Mouse (Mus musculus): ENCODE measurements around the gene Map6.

Gene Map6

DNA sequence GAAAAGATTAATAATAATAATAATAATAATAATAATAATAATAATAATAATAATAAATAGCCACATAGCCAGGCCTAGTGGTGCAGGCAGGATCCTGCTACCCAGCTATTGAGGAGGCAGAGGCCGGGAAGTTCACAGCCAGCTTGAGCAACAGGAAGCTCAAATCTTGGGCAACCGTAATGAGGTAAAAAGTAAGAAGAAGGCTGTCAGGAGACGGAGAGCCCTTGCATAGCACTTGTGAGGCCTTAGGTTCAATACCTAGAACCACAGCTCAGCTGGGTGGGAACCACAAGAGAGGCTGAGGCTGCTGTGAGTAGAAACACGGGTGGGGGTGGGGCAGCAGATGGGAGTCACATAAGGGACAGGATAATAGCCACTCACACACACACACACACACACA is 47.3 kb downstream of the Map6 start:
- no peak for DNase-seq (ENCODE audit: low spot score)

DNA sequence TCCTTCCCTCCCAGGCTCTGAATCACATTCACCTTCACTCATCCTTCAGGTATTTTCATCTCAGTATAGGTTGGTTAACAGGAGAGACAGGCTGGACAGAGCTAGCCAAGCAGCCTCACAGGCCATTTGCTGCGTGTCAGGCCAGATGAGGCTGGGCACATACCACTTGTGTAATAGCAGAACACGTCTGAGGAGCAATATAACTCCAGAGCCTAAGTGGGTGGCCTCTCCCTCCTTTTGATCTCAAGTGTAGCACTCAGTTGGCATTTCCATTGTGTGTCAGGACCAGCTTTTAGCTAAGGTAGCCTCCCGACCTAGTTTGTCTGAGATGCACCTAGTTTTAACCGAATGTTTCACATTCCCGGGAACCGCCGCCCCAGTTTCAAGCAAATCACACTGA is 49.0 kb downstream of the Map6 start:
- no peak for DNase-seq (ENCODE audit: low spot score)

DNA sequence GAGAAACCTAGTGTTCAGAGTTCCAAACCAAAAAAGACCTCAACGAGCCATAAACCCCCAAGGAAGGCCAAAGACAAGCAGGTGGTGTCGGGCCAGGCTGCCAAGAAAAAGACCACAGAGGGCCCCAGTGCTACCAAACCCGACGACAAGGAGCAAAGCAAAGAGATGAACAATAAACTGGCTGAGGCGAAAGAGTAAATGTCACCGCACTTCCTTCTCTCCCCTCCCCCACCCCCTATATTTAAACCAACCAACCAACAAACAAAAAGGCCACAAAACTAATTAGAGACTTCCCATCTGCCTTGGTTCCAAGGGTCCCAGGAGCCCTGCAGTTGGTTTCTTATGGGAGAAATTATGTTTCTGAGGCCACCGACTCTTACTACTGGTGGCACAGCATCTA is 50.2 kb downstream of the Map6 start:
- DNase-seq (ENCODE audit: low spot score): no peak

DNA sequence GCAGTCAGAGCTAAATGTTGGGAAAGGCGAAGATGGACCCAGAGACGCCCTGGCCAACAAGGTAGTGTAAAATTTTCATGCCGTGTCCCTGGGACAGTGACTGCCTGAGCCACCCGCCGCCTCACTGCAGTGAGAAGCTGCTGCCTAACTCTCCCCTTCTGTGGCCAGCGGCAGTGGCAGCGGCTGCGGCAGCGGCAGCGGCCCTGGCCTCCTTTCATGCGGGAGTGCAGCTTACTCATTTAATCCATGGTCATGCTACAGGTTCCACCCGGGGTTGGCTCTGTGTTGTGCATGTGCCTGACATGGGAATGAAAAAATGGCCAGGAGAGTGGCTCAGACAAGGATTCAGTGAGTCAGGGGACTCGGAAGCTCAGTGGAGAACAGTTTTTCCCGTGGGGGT is 53.3 kb downstream of the Map6 start:
- no peak for DNase-seq (ENCODE audit: low spot score)

DNA sequence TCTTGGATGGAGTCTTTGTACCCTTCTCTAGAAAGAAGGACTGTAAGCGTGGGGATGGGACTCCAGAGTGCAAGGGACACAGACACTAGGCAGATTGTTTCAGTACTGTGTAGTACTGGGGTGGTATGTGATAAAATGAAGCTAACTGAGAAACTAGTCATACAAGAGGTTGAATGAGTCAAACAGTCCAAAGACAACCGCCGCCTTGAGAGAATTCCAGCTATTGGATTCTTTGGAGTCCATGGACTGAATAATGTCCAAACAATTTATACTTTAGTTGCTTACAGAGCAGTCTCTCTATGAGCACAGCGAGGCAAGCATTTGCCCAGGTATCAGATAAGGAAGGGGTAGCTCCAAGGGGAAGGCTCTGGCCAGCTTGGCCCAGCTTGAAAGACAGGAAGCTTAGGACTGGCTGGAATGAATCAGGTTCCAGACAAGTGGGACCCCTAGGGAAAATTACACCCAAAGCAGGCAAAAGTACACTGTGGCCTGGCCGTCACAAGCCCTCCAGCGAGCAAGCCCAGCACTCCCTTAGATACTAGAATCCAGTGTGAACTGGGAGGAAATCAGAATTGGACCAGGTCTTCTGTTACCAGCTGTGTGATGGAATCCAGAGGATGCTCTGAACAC is 55.6 kb downstream of the Map6 start:
- DNase-seq (ENCODE audit: low spot score): no peak

DNA sequence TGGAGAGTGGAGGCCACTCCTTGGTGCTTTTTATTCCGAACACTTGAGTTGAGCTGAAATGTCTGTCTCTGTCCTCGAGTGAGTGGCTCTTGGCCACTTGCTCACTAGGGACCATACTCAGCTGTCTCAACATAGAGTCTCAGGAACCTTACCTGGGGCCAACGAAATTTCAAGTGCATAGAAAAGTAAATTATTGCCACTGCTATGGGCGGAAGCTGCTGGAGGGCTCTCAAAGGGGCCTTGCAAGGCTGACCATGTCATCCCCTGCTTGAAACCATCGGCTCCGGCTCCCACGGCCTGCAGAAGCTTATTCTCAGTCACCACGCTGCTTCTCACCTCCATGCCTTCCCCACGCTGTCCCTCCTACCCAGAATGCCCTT is 56.1 kb downstream of the Map6 start:
- DNase-seq (ENCODE audit: low spot score): no peak

DNA sequence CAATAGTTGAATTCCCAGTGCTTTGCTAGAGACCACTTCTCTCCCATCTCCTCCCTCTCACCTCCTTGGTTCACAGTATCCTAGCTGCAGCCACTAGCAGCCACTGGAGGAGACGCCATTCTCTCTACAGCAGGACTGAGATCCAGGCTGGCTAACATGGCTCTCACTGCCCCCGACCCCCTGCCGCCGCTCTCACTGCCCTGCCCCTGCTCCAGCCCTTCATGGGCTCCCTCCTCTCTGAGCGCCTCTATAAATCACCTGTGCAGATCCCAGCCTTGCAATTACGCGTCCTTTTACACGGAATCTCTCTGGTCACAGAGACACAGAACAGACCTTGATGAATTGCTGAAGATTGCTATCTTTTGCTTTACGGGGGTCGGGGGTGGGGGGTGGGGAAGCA is 57.6 kb downstream of the Map6 start:
- no peak for DNase-seq (ENCODE audit: low spot score)

DNA sequence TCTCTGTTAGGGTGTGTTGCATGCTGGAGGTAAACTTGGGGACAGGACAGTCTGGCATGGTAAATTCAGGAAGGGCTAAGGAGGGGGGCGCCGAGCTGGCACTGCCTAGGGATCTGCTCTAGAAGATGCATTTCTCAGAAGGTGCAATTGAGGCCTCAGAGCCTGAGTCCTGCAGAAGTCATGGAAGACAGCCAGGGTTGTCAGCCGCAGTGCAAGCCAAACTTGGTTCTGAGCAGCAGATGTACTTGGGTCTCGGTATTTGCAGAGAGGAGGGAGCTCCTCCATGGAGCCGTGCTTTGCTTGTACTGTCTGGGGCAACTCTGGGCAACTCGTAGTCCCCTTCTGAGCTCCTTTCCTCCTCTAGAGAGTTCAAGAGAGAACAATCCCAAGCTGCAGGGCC is 58.9 kb downstream of the Map6 start:
- DNase-seq (ENCODE audit: low spot score): no peak

DNA sequence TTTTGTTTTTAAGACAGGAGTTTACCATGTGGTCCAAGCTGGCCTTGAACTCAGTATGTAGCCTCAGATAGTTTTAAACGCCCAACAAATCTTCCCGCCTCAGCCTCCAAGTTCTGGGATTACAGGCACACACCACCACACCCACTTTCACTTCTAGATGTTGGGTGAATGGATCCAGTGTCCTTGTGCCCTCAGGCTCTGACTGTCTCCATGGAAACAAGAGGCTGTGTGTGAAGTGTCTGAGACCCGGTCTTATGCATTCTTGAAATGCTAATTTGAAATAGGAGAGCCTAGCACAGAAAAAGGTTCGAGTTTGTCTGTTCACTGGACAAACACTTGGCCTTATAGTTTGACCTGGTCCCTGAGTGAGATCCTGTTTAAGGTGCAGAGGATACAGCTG is 61.6 kb downstream of the Map6 start:
- no peak for DNase-seq (ENCODE audit: low spot score)

DNA sequence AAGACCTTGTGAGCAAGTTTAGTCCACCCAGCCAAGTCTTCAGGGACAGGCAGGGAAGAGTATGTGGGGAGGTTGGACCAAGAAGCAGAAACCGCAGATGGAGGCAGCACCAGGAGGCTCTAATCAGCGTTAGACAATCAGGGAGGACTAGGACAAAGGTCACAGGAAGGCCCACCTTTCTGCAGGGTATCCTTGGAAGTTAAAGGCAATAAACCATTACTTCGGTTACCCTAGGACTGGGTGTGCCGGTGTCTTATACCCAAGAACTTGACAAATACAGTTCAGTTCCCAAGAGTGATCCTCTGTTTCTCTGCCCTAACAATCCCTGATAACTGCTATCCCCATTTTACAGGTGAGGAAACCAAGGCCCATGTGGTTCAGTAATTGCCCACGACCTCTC is 62.8 kb downstream of the Map6 start:
- DNase-seq (ENCODE audit: low spot score): no peak

DNA sequence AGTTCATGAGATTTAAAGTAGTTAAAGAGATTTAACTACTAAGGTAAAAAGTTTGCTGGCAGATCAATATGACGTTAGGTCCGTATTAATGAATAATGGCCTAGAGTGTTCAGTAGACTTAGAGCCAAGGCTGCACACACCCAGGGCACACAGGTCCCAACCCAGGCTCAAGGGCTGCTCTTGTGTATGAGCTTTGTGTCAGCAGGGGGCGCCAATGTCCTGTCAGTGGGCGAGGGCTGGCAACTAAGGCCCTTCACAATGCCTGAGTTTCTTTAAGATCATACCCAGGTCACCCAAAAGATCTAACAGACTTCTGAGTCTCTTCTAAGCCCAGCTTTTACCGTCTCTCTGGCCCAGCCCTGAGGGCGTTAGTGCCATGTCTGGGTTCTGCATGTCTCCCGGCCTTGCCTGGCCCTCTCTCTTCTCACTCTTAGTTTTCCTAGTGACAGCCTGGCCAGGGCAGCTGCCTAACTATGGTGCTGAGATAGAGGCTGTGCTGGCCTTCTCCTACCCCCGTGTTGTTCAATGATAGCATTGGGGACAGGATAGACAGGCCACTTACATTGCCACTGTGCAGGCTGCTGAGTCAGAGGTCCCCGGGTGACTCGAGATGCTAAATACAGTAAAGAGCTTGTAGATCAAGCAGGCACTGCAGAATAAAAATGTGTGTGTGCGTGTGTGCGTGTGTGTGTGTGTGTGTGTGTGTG is 65.7 kb downstream of the Map6 start:
- DNase-seq (ENCODE audit: low spot score): peak; percentile 70

DNA sequence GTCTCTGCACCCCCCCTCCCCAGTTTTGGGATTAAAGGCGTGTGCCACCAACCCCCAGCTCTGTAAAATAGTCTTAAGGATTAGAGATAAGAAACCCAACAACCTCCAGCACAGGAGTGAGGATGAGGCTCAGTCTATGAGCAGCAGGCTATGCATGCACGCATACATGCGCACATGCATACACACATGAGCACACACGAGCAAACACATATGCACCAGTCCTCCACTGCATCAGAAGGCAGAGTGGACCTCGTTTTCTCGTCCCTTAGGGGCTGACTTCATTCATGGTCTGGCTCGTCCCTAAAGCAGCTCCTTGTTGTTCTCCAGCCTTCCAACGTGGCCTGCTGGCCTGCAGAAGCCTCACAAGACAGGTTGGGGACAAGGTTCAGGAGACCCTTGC is 73.5 kb downstream of the Map6 start:
- no peak for DNase-seq (ENCODE audit: low spot score)

DNA sequence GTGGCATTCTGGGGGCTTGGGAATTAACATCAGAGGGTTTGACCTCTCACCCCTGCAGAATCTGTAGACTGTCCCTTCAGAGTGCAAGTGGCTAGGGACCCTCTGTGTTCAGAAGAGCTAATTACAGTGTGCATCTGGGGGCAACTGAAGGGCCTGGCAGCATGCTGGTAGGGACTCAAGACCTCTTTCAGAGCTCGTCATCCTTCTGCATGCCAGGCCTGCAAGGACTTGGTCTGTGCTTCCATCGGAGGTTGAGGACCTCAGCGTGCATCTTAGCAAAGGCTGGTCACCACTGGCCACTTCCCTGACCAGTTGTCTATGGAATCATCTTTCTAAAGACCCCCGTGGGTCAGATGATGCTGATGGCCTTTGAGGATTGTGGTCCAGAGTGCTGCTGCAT is 76.3 kb downstream of the Map6 start:
- no peak for DNase-seq (ENCODE audit: low spot score)

DNA sequence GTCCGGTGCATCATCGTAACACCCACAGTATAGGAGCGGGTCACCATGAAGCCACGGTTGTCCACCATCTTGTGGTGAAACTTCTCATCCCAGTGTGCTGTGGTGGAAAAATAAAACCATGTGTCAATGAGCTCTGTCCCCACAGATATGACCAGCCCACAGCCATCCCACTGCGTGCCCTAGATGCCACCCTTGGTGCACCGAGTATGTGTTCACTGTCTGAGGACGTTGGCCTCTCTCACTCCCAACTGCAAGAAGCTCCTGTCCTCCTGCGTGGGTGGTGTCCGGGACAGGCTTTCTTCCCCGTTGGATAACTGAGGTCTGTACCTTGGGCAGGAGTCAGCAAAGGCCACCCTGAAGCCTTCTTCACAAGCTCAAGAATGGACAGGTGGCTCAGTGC is 80.0 kb downstream of the Map6 start:
- no peak for DNase-seq (ENCODE audit: low spot score)

DNA sequence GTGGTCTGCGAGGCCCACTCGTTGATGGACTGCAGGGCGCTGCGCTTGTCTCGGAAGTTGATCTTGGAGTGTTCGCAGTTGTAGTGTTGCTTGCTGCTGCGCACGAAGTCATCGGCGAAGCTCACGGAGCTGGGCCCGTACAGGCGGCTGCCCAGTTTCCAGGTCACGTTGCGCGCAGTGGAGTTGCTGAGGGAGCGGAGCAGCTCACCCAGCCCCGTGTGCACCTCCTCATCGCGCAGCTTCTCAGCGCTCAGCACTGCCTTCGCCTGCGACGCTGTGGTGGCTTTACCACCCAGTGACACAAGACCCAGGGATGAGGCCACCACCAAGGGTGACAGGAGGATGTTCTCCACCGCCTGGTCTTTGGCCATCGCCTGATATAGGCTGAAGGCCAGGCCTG is 81.6 kb downstream of the Map6 start:
- no peak for DNase-seq (ENCODE audit: low spot score)

DNA sequence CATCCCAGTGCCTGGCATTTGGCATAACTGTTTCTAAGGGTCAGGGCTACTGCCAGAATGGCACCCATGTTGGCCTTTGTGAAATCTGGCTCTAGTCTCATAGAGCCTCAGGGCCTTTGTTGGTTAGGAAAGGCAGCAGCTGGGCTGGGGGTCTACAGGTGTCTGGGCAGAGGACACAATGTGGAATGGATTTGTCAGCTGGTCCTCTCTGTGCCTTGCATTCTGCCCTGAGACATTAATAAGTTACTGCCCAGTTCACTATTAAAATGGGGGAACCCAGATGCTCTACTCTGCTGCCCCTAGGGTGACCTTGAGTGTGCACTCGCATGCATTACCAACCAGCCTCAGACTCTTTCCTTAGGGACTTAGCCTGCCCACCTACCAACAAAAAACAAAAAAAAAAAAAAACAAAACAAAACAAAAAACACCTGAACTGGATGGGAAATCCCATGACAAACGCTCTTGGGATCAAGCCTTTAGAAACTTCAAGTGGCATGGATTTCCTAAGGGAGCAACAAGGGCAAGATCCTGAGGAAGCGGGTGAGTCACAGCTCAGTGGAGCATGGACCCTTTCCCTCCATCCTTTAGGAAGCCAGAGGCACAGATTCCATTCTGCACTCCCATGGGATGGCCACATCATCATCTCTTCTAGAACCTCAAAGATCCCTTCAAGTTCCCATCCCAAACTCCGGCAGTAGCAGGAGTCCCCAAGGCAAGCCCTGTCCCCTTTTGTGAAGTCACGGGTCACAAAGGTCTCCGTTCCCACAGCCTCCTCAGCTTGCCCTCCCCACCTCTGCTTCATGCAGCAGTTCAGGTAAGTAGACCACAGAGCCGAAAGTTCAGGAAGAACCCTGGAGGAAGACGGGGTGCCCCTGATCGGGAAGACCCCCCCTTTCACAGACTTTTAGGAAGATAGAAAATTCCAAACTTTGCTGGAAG is 82.8 kb downstream of the Map6 start:
- DNase-seq (ENCODE audit: low spot score): no peak

DNA sequence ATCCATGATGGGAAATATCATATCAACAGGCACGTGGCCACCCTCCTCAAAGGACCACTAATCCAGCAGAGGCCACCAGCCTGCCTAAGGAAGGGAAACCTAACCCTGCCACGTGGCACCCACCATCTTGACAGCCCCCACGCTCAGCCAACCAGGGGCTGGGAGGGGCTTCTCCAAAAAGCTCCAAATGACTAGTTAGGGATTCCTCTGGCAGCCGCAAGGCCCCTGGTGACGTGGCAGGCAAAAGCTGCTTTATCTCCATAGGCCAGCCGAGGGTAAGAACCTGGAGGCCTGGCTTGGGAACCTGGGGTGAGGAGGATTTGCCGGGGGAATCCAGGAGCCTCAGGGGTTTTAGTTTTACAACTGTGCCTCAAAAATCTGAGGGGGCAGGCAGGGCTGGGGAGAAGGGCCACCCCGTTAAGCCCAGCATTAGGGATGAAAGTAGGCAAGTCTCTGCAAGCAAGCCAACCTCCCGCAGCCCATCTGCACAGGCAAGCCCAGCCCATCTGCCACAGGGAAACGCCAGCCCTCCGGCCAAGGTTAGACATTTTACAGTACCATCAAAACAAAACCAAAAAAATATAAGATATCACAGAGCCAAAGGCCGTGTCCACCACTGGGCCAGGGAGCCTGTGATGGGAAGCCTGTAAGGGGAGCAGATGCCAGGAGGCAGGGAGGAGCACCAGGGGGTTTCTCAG is 84.0 kb downstream of the Map6 start:
- peak; percentile 51 for DNase-seq (ENCODE audit: low spot score)

DNA sequence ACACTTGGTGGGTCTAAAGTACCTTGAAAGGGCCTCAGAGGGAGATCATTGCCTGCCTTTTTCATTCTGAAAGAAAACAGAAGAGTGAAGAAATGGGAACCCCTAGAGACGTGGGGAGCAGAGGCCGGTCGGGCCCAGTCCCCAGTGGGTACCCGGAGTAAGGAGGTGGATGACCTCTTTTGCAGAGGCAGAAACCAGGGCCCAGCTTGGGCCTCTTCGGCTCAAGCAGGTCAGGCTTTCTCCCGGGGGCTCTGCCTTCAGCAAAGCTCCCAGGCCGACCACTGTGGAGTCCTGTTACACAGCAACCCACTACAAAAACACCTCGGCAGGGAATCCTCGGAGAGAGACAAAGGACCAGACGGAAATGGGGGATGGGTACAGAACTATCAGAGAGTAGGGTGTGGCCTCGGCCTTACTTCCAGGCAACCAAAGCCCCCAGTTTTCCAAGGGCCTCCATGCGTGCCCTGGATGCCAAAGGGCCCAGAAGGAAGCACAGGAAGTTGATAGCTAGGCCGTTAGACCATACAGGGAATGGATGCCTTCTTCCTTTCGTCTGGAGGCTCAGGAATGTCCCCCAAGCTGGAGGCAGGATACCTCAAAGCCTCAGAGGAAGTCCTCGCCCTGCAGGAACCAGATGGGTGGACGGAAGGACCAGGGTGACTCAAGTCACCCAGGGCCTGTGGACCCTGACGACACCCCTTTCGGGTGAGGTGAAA is 84.7 kb downstream of the Map6 start:
- peak; percentile 73 for DNase-seq (ENCODE audit: low spot score)

DNA sequence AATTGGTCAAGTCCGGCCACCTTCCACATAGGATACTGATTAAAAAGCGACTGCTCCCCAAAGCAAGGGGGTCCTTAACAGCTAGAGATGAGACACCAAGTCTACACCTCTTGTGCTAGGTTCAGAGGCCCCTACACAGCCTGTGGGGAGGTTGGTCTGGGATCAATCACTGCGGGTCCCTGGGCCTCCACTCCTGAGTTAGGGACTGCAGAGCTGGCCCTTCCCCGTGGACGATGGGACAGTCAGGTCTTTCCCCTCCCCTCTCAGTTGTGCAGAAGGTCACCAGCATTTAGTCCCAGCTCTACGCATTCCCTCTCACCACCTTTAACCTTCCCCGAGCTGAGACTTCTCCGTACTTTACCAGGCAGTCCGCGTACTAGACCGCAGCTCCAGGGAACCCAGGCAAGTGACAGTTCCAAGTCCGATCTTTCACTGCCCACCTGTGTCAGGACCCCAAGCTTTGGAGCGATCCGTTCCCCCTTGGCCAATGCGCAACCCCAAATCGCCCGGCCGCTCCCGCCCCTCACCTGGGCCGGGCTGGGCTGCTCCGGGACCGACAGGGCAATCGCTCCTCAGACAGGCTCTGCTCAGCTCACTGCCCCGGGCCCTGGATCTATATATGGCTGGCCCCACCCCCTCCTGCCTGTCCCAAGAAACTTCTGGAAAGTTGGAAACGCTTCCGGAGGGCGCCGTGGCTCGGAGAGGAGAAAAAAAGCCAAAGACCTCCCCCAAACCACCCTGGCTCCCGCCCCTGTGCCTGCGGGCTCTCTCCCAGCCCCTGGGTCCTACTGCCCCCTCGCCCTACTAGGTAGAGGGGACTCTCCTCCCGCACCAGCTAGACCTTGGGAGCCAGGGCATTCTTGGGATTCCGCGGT is 85.5 kb downstream of the Map6 start, which contains the start of gene Serpinh1:
Serpinh1 (minus strand) TSS at position 714 of the 875 bp plus-strand sequence.
- DNase-seq (ENCODE audit: low spot score): peak; percentile 96

DNA sequence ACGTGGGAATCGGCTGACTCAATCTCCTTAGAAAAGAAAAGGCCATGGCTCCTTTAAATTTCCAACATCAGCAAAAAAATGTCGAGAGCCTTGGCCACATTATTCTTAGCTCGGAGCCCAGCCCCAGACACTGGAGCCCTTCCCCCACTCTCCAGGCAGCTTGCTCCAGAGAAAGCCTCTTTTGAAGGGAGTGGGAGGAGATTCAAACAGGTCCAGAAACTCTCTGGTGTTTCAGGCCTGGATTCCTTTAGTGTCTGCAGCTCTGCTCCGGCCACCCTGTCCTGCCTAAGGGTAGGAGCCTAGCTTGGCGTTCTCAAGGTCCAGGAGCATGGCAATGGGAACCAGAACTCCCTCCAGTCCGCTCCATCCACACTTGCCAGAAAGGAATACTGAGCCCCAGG is 88.5 kb downstream of the Map6 start:
- DNase-seq (ENCODE audit: low spot score): peak; percentile 90

All from yolk sac, embryonic 10.5 days (tissue).